Mouse (Mus musculus): ENCODE data around the gene Slc41a3. TPM values are rescaled to one million over a fixed set of nuclear protein-coding genes. Genes with fewer than 3 reads are reported as not detected.

The Slc41a3 gene
- polyA plus RNA-seq, 1 experiment from 2014 or later: 43.0 TPM

GRCm38 (mm10) chr6:90686812-90687211 is 82.3 kb downstream of the Slc41a3 start:
- H3K4me3 ChIP-seq (ENCODE audit: low read depth, low read length): no peak overlapping the region
- DNase-seq (ENCODE audit: low spot score) (no peak), ATAC-seq (replicated peaks; ENCODE audit: low FRiP score) (no peak)
- no peaks in the 10 kb centered on the region for H3K27me3 ChIP-seq (replicated peaks; ENCODE audit: control insufficient read depth, insufficient read depth, low read length)
- peaks cover 4% of the 10 kb centered on the region; the same call in 1 of the 2 replicates for H3K4me1 ChIP-seq (replicated peaks; ENCODE audit: control insufficient read depth, insufficient read depth, low read length)
- no peak overlapping the region for H3K27ac ChIP-seq (ENCODE audit: low read depth, low read length)
- no peaks in the 10 kb centered on the region for H3K9me3 ChIP-seq (ENCODE audit: control insufficient read depth, low read length)
- WGBS: 82% methylated on average over 1 of the region's 1 CpGs
- H3K36me3 ChIP-seq (ENCODE audit: control insufficient read depth, insufficient read depth, low read length): peaks cover 16% of the 10 kb centered on the region
- no peak overlapping the region for H3K9ac ChIP-seq (ENCODE audit: low read depth, low read length)
- no peak overlapping the region for H3K4me2 ChIP-seq

- peaks cover 4% of the 10 kb centered on the region; the same call in 1 of the 2 replicates for H3K4me1 ChIP-seq (replicated peaks; ENCODE audit: control insufficient read depth, insufficient read depth, low read length)
- no peak for ATAC-seq (replicated peaks; ENCODE audit: low FRiP score)
- H3K9ac ChIP-seq (ENCODE audit: low read depth, low read length): no peak overlapping the region
Measured at GRCm38 (mm10) chr6:90688003-90688402, 83.5 kb downstream of the Slc41a3 start.

GRCm38 (mm10) chr6:90688742-90689141 is 84.2 kb downstream of the Slc41a3 start:
- H3K4me2 ChIP-seq: no peak overlapping the region

More at GRCm38 (mm10) chr6:90688003-90688402, 83.5 kb downstream of the Slc41a3 start:
- no peak overlapping the region for H3K4me3 ChIP-seq (ENCODE audit: low read depth, low read length)
- no peak for DNase-seq (ENCODE audit: low spot score)
- no peak overlapping the region for H3K4me2 ChIP-seq
- H3K27ac ChIP-seq (ENCODE audit: low read depth, low read length): no peak overlapping the region
- H3K27me3 ChIP-seq (replicated peaks; ENCODE audit: control insufficient read depth, insufficient read depth, low read length): no peaks in the 10 kb centered on the region
- WGBS: 93% methylated on average over 6 of the region's 6 CpGs
- H3K9me3 ChIP-seq (ENCODE audit: control insufficient read depth, low read length): no peaks in the 10 kb centered on the region
- peaks cover 16% of the 10 kb centered on the region for H3K36me3 ChIP-seq (ENCODE audit: control insufficient read depth, insufficient read depth, low read length)

GRCm38 (mm10) chr6:90689500-90689899 is 85.0 kb downstream of the Slc41a3 start:
- Histone ChIP-seq H3K36me3 (ENCODE audit: control insufficient read depth, insufficient read depth, low read length) (peaks cover 20% of the 10 kb centered on the region), H3K4me1 (replicated peaks; ENCODE audit: control insufficient read depth, insufficient read depth, low read length) (no peaks in the 10 kb centered on the region), H3K9ac (ENCODE audit: low read depth, low read length) (no peak overlapping the region), H3K4me3 (ENCODE audit: low read depth, low read length) (no peak overlapping the region), H3K4me2 (no peak overlapping the region), H3K27me3 (replicated peaks; ENCODE audit: control insufficient read depth, insufficient read depth, low read length) (no peaks in the 10 kb centered on the region), H3K27ac (ENCODE audit: low read depth, low read length) (no peak overlapping the region), H3K9me3 (ENCODE audit: control insufficient read depth, low read length) (no peaks in the 10 kb centered on the region)
- 88% methylated on average over 10 of the region's 10 CpGs for WGBS
- ATAC-seq (replicated peaks; ENCODE audit: low FRiP score) (no peak), DNase-seq (ENCODE audit: low spot score) (no peak)

More at GRCm38 (mm10) chr6:90688742-90689141, 84.2 kb downstream of the Slc41a3 start:
- Histone ChIP-seq H3K9me3 (ENCODE audit: control insufficient read depth, low read length) (no peaks in the 10 kb centered on the region), H3K4me3 (ENCODE audit: low read depth, low read length) (no peak overlapping the region), H3K27ac (ENCODE audit: low read depth, low read length) (no peak overlapping the region), H3K36me3 (ENCODE audit: control insufficient read depth, insufficient read depth, low read length) (peaks cover 15% of the 10 kb centered on the region), H3K9ac (ENCODE audit: low read depth, low read length) (no peak overlapping the region), H3K4me1 (replicated peaks; ENCODE audit: control insufficient read depth, insufficient read depth, low read length) (peaks cover 2% of the 10 kb centered on the region; the same call in 1 of the 2 replicates), H3K27me3 (replicated peaks; ENCODE audit: control insufficient read depth, insufficient read depth, low read length) (no peaks in the 10 kb centered on the region)
- WGBS: 65% methylated on average over 3 of the region's 3 CpGs
- no peak for DNase-seq (ENCODE audit: low spot score)
- ATAC-seq (replicated peaks; ENCODE audit: low FRiP score): no peak

GRCm38 (mm10) chr6:90691935-90692334 is 87.4 kb downstream of the Slc41a3 start:
- H3K27me3 ChIP-seq (replicated peaks; ENCODE audit: control insufficient read depth, insufficient read depth, low read length): no peaks in the 10 kb centered on the region
- H3K9me3 ChIP-seq (ENCODE audit: control insufficient read depth, low read length): no peaks in the 10 kb centered on the region
- WGBS: 72% methylated on average over 2 of the region's 2 CpGs
- ATAC-seq (replicated peaks; ENCODE audit: low FRiP score) (no peak), DNase-seq (ENCODE audit: low spot score) (no peak)
- no peaks in the 10 kb centered on the region for H3K4me1 ChIP-seq (replicated peaks; ENCODE audit: control insufficient read depth, insufficient read depth, low read length)
- H3K36me3 ChIP-seq (ENCODE audit: control insufficient read depth, insufficient read depth, low read length): peaks cover 19% of the 10 kb centered on the region
- no peak overlapping the region for H3K9ac ChIP-seq (ENCODE audit: low read depth, low read length)
- H3K4me2 ChIP-seq: no peak overlapping the region
- no peak overlapping the region for H3K4me3 ChIP-seq (ENCODE audit: low read depth, low read length)
- H3K27ac ChIP-seq (ENCODE audit: low read depth, low read length): no peak overlapping the region

- Histone ChIP-seq H3K9me3 (ENCODE audit: control insufficient read depth, low read length) (no peaks in the 10 kb centered on the region), H3K4me2 (no peak overlapping the region), H3K36me3 (ENCODE audit: control insufficient read depth, insufficient read depth, low read length) (peaks cover 19% of the 10 kb centered on the region), H3K9ac (ENCODE audit: low read depth, low read length) (no peak overlapping the region), H3K27ac (ENCODE audit: low read depth, low read length) (no peak overlapping the region), H3K27me3 (replicated peaks; ENCODE audit: control insufficient read depth, insufficient read depth, low read length) (no peaks in the 10 kb centered on the region), H3K4me1 (replicated peaks; ENCODE audit: control insufficient read depth, insufficient read depth, low read length) (no peaks in the 10 kb centered on the region), H3K4me3 (ENCODE audit: low read depth, low read length) (no peak overlapping the region)
- WGBS: 84% methylated on average over 2 of the region's 2 CpGs
- no peak for ATAC-seq (replicated peaks; ENCODE audit: low FRiP score)
- no peak for DNase-seq (ENCODE audit: low spot score)
Measured at GRCm38 (mm10) chr6:90692404-90692803, 87.9 kb downstream of the Slc41a3 start.

- Histone ChIP-seq H3K4me2 (no peak overlapping the region), H3K9ac (ENCODE audit: low read depth, low read length) (no peak overlapping the region), H3K27me3 (replicated peaks; ENCODE audit: control insufficient read depth, insufficient read depth, low read length) (no peaks in the 10 kb centered on the region), H3K4me1 (replicated peaks; ENCODE audit: control insufficient read depth, insufficient read depth, low read length) (peaks cover 7% of the 10 kb centered on the region; the same call in 1 of the 2 replicates), H3K27ac (ENCODE audit: low read depth, low read length) (no peak overlapping the region), H3K4me3 (ENCODE audit: low read depth, low read length) (no peak overlapping the region), H3K9me3 (ENCODE audit: control insufficient read depth, low read length) (no peaks in the 10 kb centered on the region), H3K36me3 (ENCODE audit: control insufficient read depth, insufficient read depth, low read length) (peaks cover 8% of the 10 kb centered on the region)
- no peak for ATAC-seq (replicated peaks; ENCODE audit: low FRiP score)
- 75% methylated on average over 1 of the region's 1 CpGs for WGBS
- no peak for DNase-seq (ENCODE audit: low spot score)
Measured at GRCm38 (mm10) chr6:90695754-90696153, 91.2 kb downstream of the Slc41a3 start.

Small RNA genes lying within 50 kb of the gene (microRNA-seq; reads per million reads assigned to microRNA genes)
- not detected for gene Gm24816 (ENCODE audit: borderline number of aligned reads)

Other genes with a start within 250 kb of the Slc41a3 start
- gene Zxdc, start 235.2 kb upstream of the Slc41a3 start, polyA plus RNA-seq (2014; fragmentation: Nextera tagmentation; extraction: Ambion mirVana): 6.6 and 6.9 TPM in 2 replicates
- 0.18 TPM in 2 replicates for gene Cfap100, start 175.9 kb upstream of the Slc41a3 start, polyA plus RNA-seq (2014; fragmentation: Nextera tagmentation; extraction: Ambion mirVana)
- gene Klf15, start 142.1 kb upstream of the Slc41a3 start, polyA plus RNA-seq (2014; fragmentation: Nextera tagmentation; extraction: Ambion mirVana): 10.6 and 12.3 TPM in 2 replicates
- gene Aldh1l1, start 118.3 kb upstream of the Slc41a3 start, polyA plus RNA-seq (2014; fragmentation: Nextera tagmentation; extraction: Ambion mirVana): 6.5 and 6.6 TPM in 2 replicates